Mouse (Mus musculus): ENCODE results near the gene Rps6ka2.

Gene Rps6ka2

GRCm38 (mm10) chr17:7221310-7221709, 51.4 kb downstream of the Rps6ka2 start:
- no peak for DNase-seq

GRCm38 (mm10) chr17:7222198-7222597, 52.3 kb downstream of the Rps6ka2 start:
- no peak for DNase-seq

DNA sequence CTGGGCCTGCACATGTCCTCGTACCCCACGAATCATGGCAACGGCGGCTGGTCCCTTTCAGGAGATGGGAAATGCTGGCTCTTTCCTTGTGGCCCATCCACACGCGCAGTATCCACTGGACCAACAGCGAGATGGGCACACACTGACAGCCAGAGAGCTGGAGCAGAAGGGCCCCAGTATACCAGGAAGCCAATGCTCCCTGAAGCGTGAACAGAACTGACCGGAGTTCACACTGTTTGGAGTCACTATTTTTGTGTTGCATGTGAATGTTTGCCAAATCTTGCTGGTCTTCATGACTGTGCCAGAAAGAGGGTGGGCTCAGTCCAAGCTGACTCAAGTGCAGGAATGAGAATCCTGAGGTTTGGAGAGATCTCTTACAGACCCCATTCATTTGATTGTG, 58.6 kb downstream of the Rps6ka2 start:
- DNase-seq: no peak

DNA sequence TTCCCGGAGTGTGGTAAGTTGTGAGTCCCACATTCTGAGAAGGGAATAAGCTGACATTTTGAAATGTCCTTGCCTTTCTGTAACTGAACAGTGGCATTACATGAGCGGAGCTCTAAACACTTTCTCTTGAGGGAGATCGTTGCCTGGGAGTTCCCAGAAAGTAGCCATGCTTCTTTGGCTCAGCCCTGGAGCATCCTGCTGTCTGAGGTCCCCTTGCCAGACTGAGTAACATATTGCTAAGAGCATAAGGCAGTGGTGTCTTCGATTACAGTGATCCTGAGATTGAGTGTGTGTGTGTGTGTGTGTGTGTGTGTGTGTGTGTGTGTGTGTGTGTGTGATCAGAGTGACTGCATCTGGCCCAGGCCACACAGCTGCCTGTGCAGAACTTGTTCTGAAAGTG, 61.4 kb downstream of the Rps6ka2 start:
- DNase-seq: no peak

- no peak for DNase-seq
Observed at GRCm38 (mm10) chr17:7231790-7232189, 61.9 kb downstream of the Rps6ka2 start.

DNA sequence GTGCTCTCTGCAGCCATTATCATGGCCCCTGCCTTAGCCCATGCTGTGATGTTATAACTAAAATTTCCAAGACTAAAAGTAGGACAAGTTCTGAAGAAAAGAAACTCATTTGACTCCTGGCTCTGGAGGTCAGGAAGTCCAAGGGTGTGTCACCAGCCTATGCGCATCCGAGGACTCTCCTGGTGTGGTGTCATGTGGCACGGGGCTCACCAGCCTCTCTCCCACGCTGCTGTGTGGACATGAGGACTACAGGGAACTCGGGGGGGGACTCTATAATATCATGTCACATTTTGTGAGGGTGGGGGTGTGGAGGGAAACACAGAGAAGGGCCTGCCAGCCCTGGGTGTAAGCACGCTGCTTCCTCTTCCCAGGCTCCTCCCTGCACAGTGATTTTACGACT, 62.5 kb downstream of the Rps6ka2 start:
- no peak for DNase-seq

GRCm38 (mm10) chr17:7233197-7233596, 63.3 kb downstream of the Rps6ka2 start:
- no peak for DNase-seq

- no peak for DNase-seq
Observed at GRCm38 (mm10) chr17:7237706-7238105, 67.8 kb downstream of the Rps6ka2 start.

GRCm38 (mm10) chr17:7238766-7239165, 68.9 kb downstream of the Rps6ka2 start:
- peak; percentile 11 for DNase-seq

- no peak for DNase-seq
Observed at GRCm38 (mm10) chr17:7240526-7240925, 70.6 kb downstream of the Rps6ka2 start.

DNA sequence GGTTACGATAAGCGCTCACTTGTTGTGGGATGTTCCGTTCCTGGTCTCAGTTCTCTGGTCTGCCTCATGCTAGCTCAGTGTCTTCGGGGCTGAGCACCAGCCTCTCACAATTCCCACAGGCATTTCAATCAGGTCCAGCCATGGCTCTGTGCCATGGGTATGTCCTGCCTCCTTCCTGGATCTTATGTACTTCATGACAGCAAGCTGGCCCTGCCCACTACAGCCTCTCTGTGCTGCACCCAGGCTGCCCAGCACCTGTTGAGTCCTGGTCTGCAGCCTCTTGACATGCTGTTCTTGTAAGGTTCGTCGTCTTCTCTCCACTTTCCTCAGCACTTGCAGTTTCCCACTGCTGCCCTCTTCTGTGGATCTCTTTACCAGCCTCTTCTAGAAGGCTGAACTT, 75.2 kb downstream of the Rps6ka2 start:
- DNase-seq: no peak

DNA sequence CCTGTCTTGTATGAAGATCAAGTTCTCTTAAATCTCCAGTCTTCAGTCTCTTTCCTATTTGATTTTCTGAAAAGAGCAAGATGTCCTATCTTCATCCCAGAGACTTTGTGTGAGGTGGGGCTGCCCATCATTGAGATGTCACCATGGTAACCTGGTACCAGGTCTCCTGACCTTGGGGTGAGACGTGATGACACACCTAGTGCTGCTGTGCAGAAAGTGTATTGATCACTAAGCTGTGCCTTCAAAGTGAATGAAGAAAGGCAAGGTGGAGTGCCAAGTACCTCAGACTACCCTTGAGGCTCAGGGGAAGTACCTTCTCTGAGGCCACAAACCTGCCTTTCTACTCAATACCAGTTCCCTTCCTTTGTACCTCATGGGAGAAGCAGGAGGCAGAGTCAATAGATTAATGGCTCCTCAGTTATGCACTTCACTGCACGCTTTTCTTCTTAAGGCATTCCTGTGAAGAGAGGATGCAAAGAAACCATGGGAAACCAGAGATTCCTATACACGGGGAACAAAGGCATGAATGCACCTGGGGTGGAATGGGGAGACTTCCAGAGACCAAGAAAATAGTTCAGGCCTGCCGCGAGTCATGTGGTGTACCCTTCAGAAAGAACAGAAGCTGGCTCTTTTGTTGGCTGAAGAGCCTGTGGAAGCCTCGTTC, 77.1 kb downstream of the Rps6ka2 start:
- DNase-seq: no peak

DNA sequence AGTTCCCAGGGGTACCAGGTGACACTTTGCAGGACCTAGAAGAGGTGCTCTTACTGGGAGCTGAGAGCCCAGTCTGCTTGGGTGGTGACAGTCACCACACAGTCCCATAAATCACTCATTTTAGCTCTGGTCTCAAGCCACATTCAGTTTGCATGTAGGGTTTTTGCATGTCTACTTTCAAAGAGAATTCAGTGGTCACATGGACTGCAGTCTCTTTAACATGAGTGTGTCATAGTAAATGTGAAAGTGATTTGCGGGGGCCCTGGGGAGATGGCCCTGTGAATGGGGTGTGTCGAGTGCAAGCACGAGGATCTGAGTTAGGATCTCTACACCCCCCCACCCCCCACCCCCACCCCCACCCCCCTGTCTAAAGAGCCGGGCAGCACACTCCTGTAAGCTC, 80.5 kb downstream of the Rps6ka2 start:
- no peak for DNase-seq

- no peak for DNase-seq
Observed at GRCm38 (mm10) chr17:7257208-7257607, 87.3 kb downstream of the Rps6ka2 start.

- no peak for DNase-seq
Observed at GRCm38 (mm10) chr17:7258748-7259359, 88.9 kb downstream of the Rps6ka2 start.

DNA sequence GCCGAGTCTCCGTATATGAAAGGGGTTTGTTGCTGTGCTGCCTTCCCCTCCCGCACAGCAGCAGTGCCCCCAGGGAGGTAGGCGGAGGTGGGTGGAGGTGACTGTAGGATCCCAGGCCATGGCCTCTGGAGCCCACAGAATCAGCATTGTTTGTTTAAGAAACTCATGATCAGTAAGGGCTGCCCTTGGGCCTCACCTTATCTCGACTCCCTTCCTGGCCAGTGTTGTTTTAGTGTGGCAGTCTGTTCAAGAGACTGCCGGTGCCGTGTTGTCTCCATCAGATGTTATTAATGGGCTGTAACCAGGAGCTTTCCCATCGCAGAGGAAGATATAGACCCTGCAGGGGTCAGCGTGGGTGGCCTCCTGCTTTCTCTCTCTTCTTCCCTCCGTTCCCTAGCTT, 90.4 kb downstream of the Rps6ka2 start:
- DNase-seq: no peak

DNA sequence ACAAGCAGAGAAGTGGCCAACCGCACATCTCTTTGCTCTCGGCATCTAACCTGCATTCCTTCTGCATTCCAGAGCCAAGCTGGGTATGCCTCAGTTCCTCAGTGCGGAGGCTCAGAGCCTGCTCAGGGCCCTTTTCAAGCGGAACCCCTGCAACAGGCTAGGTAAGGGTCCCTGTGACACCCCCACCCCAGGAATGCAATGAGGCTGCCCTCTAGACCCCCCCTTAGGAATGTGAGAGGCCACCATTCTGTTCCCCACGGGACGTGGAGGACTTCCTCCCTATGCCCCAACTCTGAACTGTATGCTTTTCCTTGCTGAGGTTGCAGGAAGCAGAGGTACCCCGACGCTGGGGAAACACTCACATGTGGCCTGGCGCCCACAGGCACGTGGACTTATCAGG, 92.1 kb downstream of the Rps6ka2 start:
- no peak for DNase-seq

DNA sequence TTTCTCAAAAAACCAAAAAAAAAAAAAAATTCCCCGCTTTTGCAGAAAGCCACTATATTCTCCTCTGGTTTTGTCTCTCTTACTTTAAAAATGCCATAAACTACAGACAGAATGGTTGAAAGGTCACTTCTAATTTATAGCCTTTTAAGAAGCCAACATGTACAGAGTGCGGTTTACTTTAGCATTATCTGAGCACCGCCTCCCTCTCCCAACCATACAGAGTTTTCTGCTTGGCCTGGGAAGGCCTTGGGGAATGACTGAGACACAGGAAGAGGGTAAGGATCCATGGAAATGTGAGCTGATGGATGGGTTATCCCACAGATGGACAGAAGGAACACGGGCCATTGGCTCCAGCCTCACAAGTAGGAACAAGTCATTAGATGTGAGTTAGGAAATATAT, 92.7 kb downstream of the Rps6ka2 start:
- DNase-seq: no peak

- DNase-seq: no peak
Observed at GRCm38 (mm10) chr17:7264610-7265009, 94.7 kb downstream of the Rps6ka2 start.

DNA sequence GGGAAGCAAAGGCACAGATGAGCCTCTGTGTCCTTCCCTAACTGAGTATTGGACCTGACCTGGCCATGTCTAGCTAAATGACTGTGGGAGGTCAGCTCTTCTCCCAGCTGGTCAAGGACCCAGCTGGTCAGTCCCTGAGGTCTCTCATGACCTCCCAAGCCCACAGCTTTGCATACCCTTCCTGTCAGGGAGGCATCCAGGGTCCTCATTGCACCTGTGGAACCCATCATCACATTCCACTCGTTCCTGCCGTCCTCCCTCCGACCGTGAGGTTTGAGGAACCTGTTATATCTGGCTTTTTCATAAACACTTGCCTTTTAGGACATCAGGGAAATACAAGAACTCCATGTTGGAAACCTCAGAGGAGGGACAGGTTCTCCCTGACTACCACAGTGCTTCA, 95.4 kb downstream of the Rps6ka2 start:
- DNase-seq: no peak

- DNase-seq: no peak
Observed at GRCm38 (mm10) chr17:7265705-7266368, 95.9 kb downstream of the Rps6ka2 start.

- no peak for DNase-seq
Observed at GRCm38 (mm10) chr17:7267843-7268242, 97.9 kb downstream of the Rps6ka2 start.

DNA sequence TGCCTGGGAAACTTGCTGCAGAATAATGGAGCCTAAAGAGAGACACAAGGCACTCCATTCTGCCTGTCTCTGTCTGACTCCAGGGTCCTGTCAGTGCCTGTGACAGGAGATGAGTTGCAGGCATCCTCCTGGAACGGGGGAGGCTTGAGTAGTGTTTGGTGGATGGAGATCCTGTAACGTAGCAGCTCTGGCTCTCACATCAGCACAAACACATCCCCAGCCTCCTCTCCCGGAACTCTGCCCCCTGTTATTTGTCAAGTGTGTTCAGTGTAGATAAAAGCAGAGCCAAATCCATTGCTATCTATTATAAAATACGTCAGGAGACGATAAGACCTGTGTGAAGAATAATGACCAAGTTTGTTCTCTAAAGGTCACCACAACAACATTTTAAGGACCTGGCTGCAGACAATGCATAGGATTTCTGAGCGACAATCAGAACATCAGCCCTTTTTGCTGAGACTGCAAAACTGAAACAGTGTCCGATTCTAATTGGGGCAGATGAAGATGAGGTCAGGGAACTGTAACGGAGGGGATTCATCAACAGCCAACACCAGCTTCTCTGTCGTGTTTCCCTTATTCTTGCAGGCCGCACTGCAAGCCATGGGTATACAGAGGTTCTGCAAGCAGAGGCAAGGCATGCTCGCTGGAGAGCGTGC, 99.4 kb downstream of the Rps6ka2 start:
- DNase-seq: no peak

- no peak for DNase-seq
Observed at GRCm38 (mm10) chr17:7270506-7270905, 100.6 kb downstream of the Rps6ka2 start.
